Mouse (Mus musculus) heart, embryonic 14.5 days (tissue): Measurements from ENCODE around the gene Mbl1. TPM values are rescaled to one million over a fixed set of nuclear protein-coding genes. Genes with fewer than 3 reads are reported as not detected.

Experiments used
- ATAC-seq: fragments of 200-750 bp; cut with Nextera tagmentation; 2 replicates; pipeline ENCODE4 v1.8.0; 2017; ENCODE audit warnings: low read depth, moderate TSS enrichment; ENCODE audit not compliant: insufficient number of reproducible peaks, insufficient read depth, low FRiP score
- H3K27ac ChIP-seq, 2 experiments: fragments of 200-500 bp in 1 of 2; fragments of 300-500 bp in 1 of 2; sonication (generic) in 1 of 2; replicated peaks in 1 of 2; 2 replicates each; pipeline ENCODE4 v1.5.1; 2012 to 2014; ENCODE audit warnings: low read depth in 2 of 2, low read length in 2 of 2, control low read depth in 1 of 2, mild to moderate bottlenecking in 1 of 2, mixed read lengths in 1 of 2; ENCODE audit not compliant: control insufficient read depth in 1 of 2, insufficient read depth in 1 of 2
- H3K27me3 ChIP-seq: fragments of 300-500 bp; sonication (generic); 2 replicates; pipeline ENCODE4 v1.6.1; 2014; ENCODE audit warnings: mild to moderate bottlenecking, low read length, control low read depth; ENCODE audit not compliant: control insufficient read depth, insufficient read depth
- H3K36me3 ChIP-seq: fragments of 300-500 bp; sonication (generic); 2 replicates; pipeline ENCODE4 v1.6.1; 2014; ENCODE audit warnings: mild to moderate bottlenecking, control low read depth, low read length, mixed read lengths; ENCODE audit not compliant: control insufficient read depth, insufficient read depth
- H3K4me1 ChIP-seq, 2 experiments: fragments of 200-500 bp in 1 of 2; fragments of 300-500 bp in 1 of 2; sonication (generic) in 1 of 2; 2 replicates each; pipeline ENCODE4 v1.6.1; 2012 to 2014; ENCODE audit warnings: low read length in 2 of 2, control low read depth in 1 of 2, mixed read lengths in 1 of 2; ENCODE audit not compliant: control insufficient read depth in 2 of 2, insufficient read depth in 2 of 2
- H3K4me2 ChIP-seq: fragments of 300-500 bp; sonication (generic); 2 replicates; pipeline ENCODE4 v1.6.1; 2014; ENCODE audit warnings: mild to moderate bottlenecking, low read length
- H3K4me3 ChIP-seq, 2 experiments: fragments of 200-500 bp in 1 of 2; fragments of 300-500 bp in 1 of 2; sonication (generic) in 1 of 2; 2 replicates each; pipeline ENCODE4 v1.5.1; 2012 to 2014; ENCODE audit warnings: low read length in 2 of 2, mild to moderate bottlenecking in 2 of 2, control low read depth in 1 of 2, low read depth in 1 of 2, moderate library complexity in 1 of 2; ENCODE audit not compliant: control insufficient read depth in 1 of 2, insufficient read depth in 1 of 2
- H3K9ac ChIP-seq: fragments of 300-500 bp; sonication (generic); 2 replicates; pipeline ENCODE4 v1.6.1; 2014; ENCODE audit warnings: mild to moderate bottlenecking, low read length
- H3K9me3 ChIP-seq: fragments of 300-500 bp; sonication (generic); 2 replicates; pipeline ENCODE4 v1.6.1; 2016; ENCODE audit warnings: low read length, control low read depth; ENCODE audit not compliant: control insufficient read depth
- WGBS: fragments of 180-500 bp; shearing (Covaris S2); extraction: QIAGEN DNeasy Blood & Tissue Kit; methylation state at CpG from one replicate; pipeline ENCODE4 v1.1.7; 2014; 5-methylcytosine and 5-hydroxymethylcytosine counted together
- polyA plus RNA-seq: library from polyadenylated mRNA; unstranded; fragments of >200 nt; fragmentation: Nextera tagmentation; extraction: Ambion mirVana; gene quantifications from 2 replicates; pipeline ENCODE4 v1.2.1, GENCODE M21; 2014

Gene Mbl1
- polyA plus RNA-seq, 1 experiment from 2014 or later = not detected

DNA sequence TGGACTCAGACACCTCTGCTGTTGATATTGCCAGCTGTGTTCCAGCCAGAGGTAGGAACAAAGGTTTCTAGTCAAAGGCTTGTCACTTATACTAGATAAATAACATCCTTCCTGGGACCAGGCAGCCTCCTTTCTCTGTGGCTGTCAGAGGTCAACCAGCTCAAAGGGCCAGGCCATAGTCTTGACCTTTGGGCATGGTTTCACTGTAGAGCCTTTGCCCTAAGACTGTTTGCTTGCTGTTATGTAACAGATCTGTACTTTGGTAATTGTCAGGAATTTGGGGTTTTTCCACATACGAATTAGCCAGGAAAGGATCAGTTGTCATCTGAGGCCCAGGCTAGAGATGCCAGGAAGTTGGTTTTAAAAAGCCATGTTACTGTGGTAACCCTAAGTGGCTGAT is 9.5 kb downstream of the Mbl1 start:
- no peak for ATAC-seq
- whole genome bisulfite sequencing = 29% methylated on average over 1 of the region's 1 CpGs

DNA sequence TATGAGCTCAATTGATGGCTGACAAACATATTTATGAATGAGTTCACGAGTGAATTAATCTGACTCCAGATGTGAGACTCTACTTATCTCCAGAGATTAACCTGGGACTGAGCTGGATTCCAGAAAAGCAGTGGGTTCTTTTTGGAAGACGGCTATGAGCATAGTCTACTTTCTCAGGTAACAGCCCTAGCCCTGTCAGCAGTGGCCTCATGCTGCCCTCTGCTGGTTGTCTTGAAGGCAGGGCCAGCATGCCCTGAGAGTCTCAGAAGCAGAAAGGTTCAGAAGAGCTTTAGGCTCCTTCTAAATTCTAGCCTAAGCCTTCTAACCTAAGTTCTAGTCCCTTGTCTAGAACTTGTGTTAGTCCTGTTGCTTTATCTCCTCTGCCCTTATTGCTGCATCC is 11.4 kb downstream of the Mbl1 start:
- WGBS = 6% methylated on average over 2 of the region's 2 CpGs
- no peak overlapping the region for H3K4me3 ChIP-seq
- H3K27me3 ChIP-seq = no peaks in the 10 kb centered on the region
- H3K9ac ChIP-seq = no peak overlapping the region
- ATAC-seq = no peak
- H3K36me3 ChIP-seq = no peaks in the 10 kb centered on the region
- H3K9me3 ChIP-seq = no peaks in the 10 kb centered on the region
- H3K4me1 ChIP-seq = peaks cover 2 to 12% of the 10 kb centered on the region in 2 experiments; a peak in 2 of 4 replicates
- no peak overlapping the region for H3K4me2 ChIP-seq
- no peak overlapping the region for H3K27ac ChIP-seq

More for the DNA sequence above, 9.5 kb downstream of the Mbl1 start:
- no peaks in the 10 kb centered on the region for H3K27me3 ChIP-seq
- no peak overlapping the region for H3K9ac ChIP-seq
- no peak overlapping the region for H3K4me3 ChIP-seq
- no peak overlapping the region for H3K27ac ChIP-seq
- H3K36me3 ChIP-seq = no peaks in the 10 kb centered on the region
- H3K4me2 ChIP-seq = no peak overlapping the region
- H3K4me1 ChIP-seq = peaks cover 2 to 4% of the 10 kb centered on the region in 2 experiments; a peak in 1 of 4 replicates
- H3K9me3 ChIP-seq = no peaks in the 10 kb centered on the region

DNA sequence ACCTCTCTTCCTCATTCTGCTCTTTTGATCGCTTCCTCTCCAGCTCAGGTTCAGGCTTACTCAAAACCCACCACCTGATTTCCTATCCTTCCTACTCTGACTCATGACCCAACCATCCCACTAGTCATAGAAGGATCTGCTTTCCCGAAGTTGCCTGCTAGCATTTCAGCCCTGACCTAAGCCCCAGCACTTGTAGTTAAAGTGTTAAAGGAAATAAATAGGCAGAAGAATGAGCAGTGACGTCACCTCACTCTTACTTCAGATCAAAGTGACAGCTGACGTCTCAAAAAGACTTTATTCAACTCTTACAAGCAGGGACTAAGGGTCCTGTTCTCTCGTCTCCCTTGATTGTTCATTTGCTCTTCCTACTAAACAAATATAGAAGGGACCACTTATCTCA is 16.0 kb downstream of the Mbl1 start:
- Histone ChIP-seq H3K36me3 (no peaks in the 10 kb centered on the region), H3K9ac (no peak overlapping the region), H3K4me1 (peaks cover 5 to 18% of the 10 kb centered on the region in 2 experiments; a peak in 3 of 4 replicates), H3K27ac (no peak overlapping the region), H3K27me3 (no peaks in the 10 kb centered on the region), H3K4me2 (no peak overlapping the region), H3K4me3 (no peak overlapping the region), H3K9me3 (no peaks in the 10 kb centered on the region)
- WGBS = 26% methylated on average over 5 of the region's 5 CpGs
- no peak for ATAC-seq

DNA sequence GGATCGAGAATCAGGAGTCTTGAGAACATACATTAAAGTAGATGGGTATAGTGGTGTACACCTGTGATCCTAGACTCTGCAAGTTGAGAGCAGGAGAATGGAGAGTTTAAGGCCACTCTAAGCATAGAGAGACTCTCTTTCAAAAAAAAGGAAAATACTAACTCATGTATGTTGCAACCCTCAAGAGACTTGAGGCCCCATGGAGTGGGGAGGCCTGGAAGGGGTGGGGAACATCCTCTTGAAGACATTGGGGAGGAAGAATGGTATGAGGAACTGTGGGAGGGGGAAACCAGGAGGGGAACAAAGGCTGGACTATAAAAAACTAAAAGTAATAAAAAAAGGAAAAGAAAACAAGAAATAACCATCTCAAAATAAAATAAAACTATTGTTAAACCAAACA is 17.3 kb downstream of the Mbl1 start:
- Histone ChIP-seq H3K9ac (no peak overlapping the region), H3K4me2 (no peak overlapping the region), H3K36me3 (no peaks in the 10 kb centered on the region), H3K4me3 (no peak overlapping the region), H3K27me3 (no peaks in the 10 kb centered on the region), H3K27ac (no peak overlapping the region), H3K4me1 (peaks cover 5 to 18% of the 10 kb centered on the region in 2 experiments; a peak in 3 of 4 replicates), H3K9me3 (no peaks in the 10 kb centered on the region)
- ATAC-seq = no peak
- WGBS = 83% methylated on average over 1 of the region's 1 CpGs

DNA sequence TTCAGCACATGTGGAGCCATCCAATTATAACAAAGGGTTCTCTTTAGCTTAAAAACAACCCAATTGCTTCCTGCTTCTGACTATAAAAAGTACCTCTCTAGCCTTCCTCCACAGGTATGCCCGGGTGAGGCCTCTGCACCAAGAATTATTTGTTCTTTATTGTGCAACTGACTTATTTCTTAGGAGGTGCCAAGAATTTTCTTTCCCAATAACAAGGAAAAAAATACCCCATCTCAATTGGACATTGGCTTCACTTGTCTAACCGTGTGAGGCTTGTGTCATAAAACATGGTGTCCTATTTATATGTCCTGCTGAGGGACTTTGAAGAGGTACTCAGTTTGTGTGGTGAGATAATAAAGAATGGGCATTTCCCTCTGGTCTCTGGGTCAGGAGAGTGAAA is 19.3 kb downstream of the Mbl1 start:
- Histone ChIP-seq H3K4me3 (no peak overlapping the region), H3K27me3 (no peaks in the 10 kb centered on the region), H3K36me3 (no peaks in the 10 kb centered on the region), H3K4me2 (no peak overlapping the region), H3K9ac (no peak overlapping the region), H3K9me3 (no peaks in the 10 kb centered on the region), H3K27ac (no peak overlapping the region), H3K4me1 (peaks cover 5 to 18% of the 10 kb centered on the region in 2 experiments; a peak in 3 of 4 replicates)
- WGBS = 82% methylated on average over 2 of the region's 2 CpGs
- ATAC-seq = no peak

DNA sequence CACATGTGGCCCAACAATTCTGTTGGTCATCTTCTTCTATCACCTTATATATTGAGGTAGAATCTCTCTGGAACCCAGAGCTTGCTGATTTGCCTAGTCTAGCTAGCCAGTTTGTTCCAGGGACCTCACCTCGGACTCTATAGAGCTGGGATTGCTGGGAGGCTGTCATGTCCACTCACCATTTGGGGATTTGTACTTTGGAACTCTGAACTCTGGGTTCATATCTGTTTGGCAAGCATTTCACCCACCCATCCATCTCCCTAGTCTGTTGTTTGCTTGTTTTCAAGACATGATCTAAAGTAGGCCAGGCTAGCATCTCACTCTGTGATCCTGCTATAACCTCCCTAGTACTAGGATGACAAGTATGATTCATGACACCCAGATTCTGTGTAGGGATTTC is 23.5 kb downstream of the Mbl1 start:
- H3K9ac ChIP-seq = no peak overlapping the region
- H3K36me3 ChIP-seq = no peaks in the 10 kb centered on the region
- no peak overlapping the region for H3K4me3 ChIP-seq
- H3K9me3 ChIP-seq = no peaks in the 10 kb centered on the region
- WGBS = 63% methylated on average over 1 of the region's 1 CpGs
- no peaks in the 10 kb centered on the region for H3K27me3 ChIP-seq
- no peaks in the 10 kb centered on the region for H3K4me1 ChIP-seq
- no peak overlapping the region for H3K27ac ChIP-seq
- no peak for ATAC-seq
- H3K4me2 ChIP-seq = no peak overlapping the region

- no peak within 1 kb of the TSS for H3K9ac ChIP-seq
- WGBS = 75% methylated on average over 4 of the region's 4 CpGs
- no peaks in the 10 kb centered on the region for H3K4me1 ChIP-seq
- no peak within 1 kb of the TSS for H3K4me3 ChIP-seq
- no peaks in the 10 kb centered on the region for H3K36me3 ChIP-seq
- no peaks in the 10 kb centered on the region for H3K27me3 ChIP-seq
- no peak within 1 kb of the TSS for H3K27ac ChIP-seq
- H3K4me2 ChIP-seq = no peak within 1 kb of the TSS
- H3K9me3 ChIP-seq = no peaks in the 10 kb centered on the region
- ATAC-seq = no peak
Measured at GRCm38 (mm10) chr14:41185059-41185821, 34.0 kb downstream of the Mbl1 start, which contains the start of gene Sftpd. TSS of gene Sftpd (minus strand) at chr14:41185149.

GRCm38 (mm10) chr14:41189496-41189895 is 38.2 kb downstream of the Mbl1 start:
- peaks cover 9% of the 10 kb centered on the region for H3K9me3 ChIP-seq
- no peaks in the 10 kb centered on the region for H3K4me1 ChIP-seq
- H3K36me3 ChIP-seq = no peaks in the 10 kb centered on the region
- no peak overlapping the region for H3K27ac ChIP-seq
- no peaks in the 10 kb centered on the region for H3K27me3 ChIP-seq
- H3K9ac ChIP-seq = no peak overlapping the region
- H3K4me3 ChIP-seq = no peak overlapping the region
- no peak overlapping the region for H3K4me2 ChIP-seq
- 90% methylated on average over 2 of the region's 2 CpGs for WGBS
- ATAC-seq = no peak
